Mouse (Mus musculus) neural tube, embryonic 12.5 days (tissue): ENCODE results near the gene Stard13. TPM values are rescaled to one million over a fixed set of nuclear protein-coding genes. Genes with fewer than 3 reads are reported as not detected.

ENCODE experiments used
- ATAC-seq: fragments of 200-750 bp; cut with Nextera tagmentation; 2 replicates; pipeline ENCODE4 v1.8.0; 2017; ENCODE audit warnings: low read depth, mild to moderate bottlenecking, moderate TSS enrichment, moderate library complexity; ENCODE audit not compliant: low FRiP score
- H3K27ac ChIP-seq: fragments of 300-500 bp; sonication (generic); 2 replicates; pipeline ENCODE4 v1.5.1; 2016
- H3K27me3 ChIP-seq: fragments of 300-500 bp; sonication (generic); replicated peaks from 2 replicates; pipeline ENCODE4 v1.6.1; 2016; ENCODE audit warnings: mild to moderate bottlenecking
- H3K36me3 ChIP-seq: fragments of 300-500 bp; sonication (generic); 2 replicates; pipeline ENCODE4 v1.6.1; 2016; ENCODE audit warnings: mild to moderate bottlenecking
- H3K4me1 ChIP-seq: fragments of 300-500 bp; sonication (generic); 2 replicates; pipeline ENCODE4 v1.6.1; 2016
- H3K4me2 ChIP-seq: fragments of 300-500 bp; sonication (generic); replicated peaks from 2 replicates; pipeline ENCODE4 v1.6.1; 2016; ENCODE audit warnings: mild to moderate bottlenecking
- H3K4me3 ChIP-seq: fragments of 300-500 bp; sonication (generic); 2 replicates; pipeline ENCODE4 v1.5.1; 2016
- H3K9ac ChIP-seq: fragments of 300-500 bp; sonication (generic); 2 replicates; pipeline ENCODE4 v1.6.1; 2016; ENCODE audit warnings: mild to moderate bottlenecking
- H3K9me3 ChIP-seq: fragments of 300-500 bp; sonication (generic); 2 replicates; pipeline ENCODE4 v1.6.1; 2016; ENCODE audit warnings: mild to moderate bottlenecking
- WGBS: fragments of 180-500 bp; shearing (Covaris S2); methylation state at CpG from one replicate; pipeline ENCODE4 v1.1.7; 2016; 5-methylcytosine and 5-hydroxymethylcytosine counted together
- polyA plus RNA-seq: library from polyadenylated mRNA; unstranded; fragments of >200 nt; fragmentation: Nextera tagmentation; extraction: Ambion mirVana; gene quantifications from 2 replicates; pipeline ENCODE4 v1.2.1, GENCODE M21; 2016

Gene Stard13
- polyA plus RNA-seq, 1 experiment from 2014 or later: 11.2 TPM

GRCm38 (mm10) chr5:151218689-151219115 is 14.9 kb downstream of the Stard13 start:
- 25% methylated on average over 6 of the region's 6 CpGs for WGBS
- H3K4me1 ChIP-seq: peaks cover 5% of the 10 kb centered on the region; the same call in 1 of the 2 replicates
- peak; percentile 71 for ATAC-seq
- H3K4me2 ChIP-seq: no peak overlapping the region
- no peak overlapping the region for H3K9ac ChIP-seq
- no peak overlapping the region for H3K27ac ChIP-seq
- no peaks in the 10 kb centered on the region for H3K27me3 ChIP-seq
- no peaks in the 10 kb centered on the region for H3K36me3 ChIP-seq
- H3K4me3 ChIP-seq: no peak overlapping the region
- H3K9me3 ChIP-seq: no peaks in the 10 kb centered on the region

GRCm38 (mm10) chr5:151213097-151213496 is 20.5 kb downstream of the Stard13 start:
- Histone ChIP-seq H3K36me3 (no peaks in the 10 kb centered on the region), H3K27me3 (no peaks in the 10 kb centered on the region), H3K9me3 (no peaks in the 10 kb centered on the region), H3K4me1 (no peaks in the 10 kb centered on the region), H3K9ac (no peak overlapping the region), H3K4me3 (no peak overlapping the region), H3K4me2 (no peak overlapping the region), H3K27ac (no peak overlapping the region)
- no peak for ATAC-seq
- 89% methylated on average over 3 of the region's 3 CpGs for WGBS

GRCm38 (mm10) chr5:151210869-151211268 is 22.8 kb downstream of the Stard13 start:
- no peaks in the 10 kb centered on the region for H3K9me3 ChIP-seq
- H3K27me3 ChIP-seq: no peaks in the 10 kb centered on the region
- WGBS: 92% methylated on average over 1 of the region's 1 CpGs
- H3K9ac ChIP-seq: no peak overlapping the region
- no peaks in the 10 kb centered on the region for H3K36me3 ChIP-seq
- no peak overlapping the region for H3K4me3 ChIP-seq
- ATAC-seq: no peak
- no peaks in the 10 kb centered on the region for H3K4me1 ChIP-seq
- no peak overlapping the region for H3K27ac ChIP-seq
- no peak overlapping the region for H3K4me2 ChIP-seq

GRCm38 (mm10) chr5:151210060-151210459 is 23.6 kb downstream of the Stard13 start:
- Histone ChIP-seq H3K4me1 (no peaks in the 10 kb centered on the region), H3K27ac (no peak overlapping the region), H3K9me3 (no peaks in the 10 kb centered on the region), H3K9ac (no peak overlapping the region), H3K4me3 (no peak overlapping the region), H3K27me3 (no peaks in the 10 kb centered on the region), H3K36me3 (no peaks in the 10 kb centered on the region), H3K4me2 (no peak overlapping the region)
- 86% methylated on average over 2 of the region's 2 CpGs for WGBS
- no peak for ATAC-seq

- H3K4me1 ChIP-seq: no peaks in the 10 kb centered on the region
- no peak for ATAC-seq
Measured at GRCm38 (mm10) chr5:151205017-151205416, 28.6 kb downstream of the Stard13 start.

GRCm38 (mm10) chr5:151202925-151203324 is 30.7 kb downstream of the Stard13 start:
- H3K27ac ChIP-seq: no peak overlapping the region
- H3K36me3 ChIP-seq: no peaks in the 10 kb centered on the region
- no peak for ATAC-seq
- H3K9me3 ChIP-seq: no peaks in the 10 kb centered on the region
- no peak overlapping the region for H3K4me3 ChIP-seq
- no peak overlapping the region for H3K4me2 ChIP-seq
- WGBS: 77% methylated on average over 5 of the region's 5 CpGs
- no peaks in the 10 kb centered on the region for H3K27me3 ChIP-seq
- no peaks in the 10 kb centered on the region for H3K4me1 ChIP-seq
- H3K9ac ChIP-seq: no peak overlapping the region

More at GRCm38 (mm10) chr5:151205017-151205416, 28.6 kb downstream of the Stard13 start:
- H3K9me3 ChIP-seq: no peaks in the 10 kb centered on the region
- WGBS: 92% methylated on average over 4 of the region's 4 CpGs
- no peak overlapping the region for H3K9ac ChIP-seq
- no peak overlapping the region for H3K4me2 ChIP-seq
- no peaks in the 10 kb centered on the region for H3K27me3 ChIP-seq
- H3K4me3 ChIP-seq: no peak overlapping the region
- no peaks in the 10 kb centered on the region for H3K36me3 ChIP-seq
- no peak overlapping the region for H3K27ac ChIP-seq

- H3K9me3 ChIP-seq: no peaks in the 10 kb centered on the region
- WGBS: 62% methylated on average over 3 of the region's 3 CpGs
- H3K27me3 ChIP-seq: no peaks in the 10 kb centered on the region
- H3K9ac ChIP-seq: no peak overlapping the region
- H3K36me3 ChIP-seq: no peaks in the 10 kb centered on the region
- no peak overlapping the region for H3K4me2 ChIP-seq
- no peaks in the 10 kb centered on the region for H3K4me1 ChIP-seq
- no peak overlapping the region for H3K4me3 ChIP-seq
- H3K27ac ChIP-seq: no peak overlapping the region
- ATAC-seq: no peak
Measured at GRCm38 (mm10) chr5:151201220-151201619, 32.4 kb downstream of the Stard13 start.

- Histone ChIP-seq H3K4me2 (no peak overlapping the region), H3K27ac (no peak overlapping the region), H3K9ac (no peak overlapping the region), H3K36me3 (no peaks in the 10 kb centered on the region), H3K4me1 (no peaks in the 10 kb centered on the region), H3K27me3 (no peaks in the 10 kb centered on the region), H3K4me3 (no peak overlapping the region), H3K9me3 (no peaks in the 10 kb centered on the region)
- ATAC-seq: no peak
- 84% methylated on average over 3 of the region's 3 CpGs for WGBS
Measured at GRCm38 (mm10) chr5:151199235-151199634, 34.4 kb downstream of the Stard13 start.

- ATAC-seq: no peak
- H3K9me3 ChIP-seq: no peaks in the 10 kb centered on the region
- H3K4me1 ChIP-seq: no peaks in the 10 kb centered on the region
- H3K4me2 ChIP-seq: no peak overlapping the region
- no peak overlapping the region for H3K9ac ChIP-seq
- no peak overlapping the region for H3K27ac ChIP-seq
- no peaks in the 10 kb centered on the region for H3K36me3 ChIP-seq
- H3K27me3 ChIP-seq: no peaks in the 10 kb centered on the region
- H3K4me3 ChIP-seq: no peak overlapping the region
- whole genome bisulfite sequencing: 64% methylated on average over 13 of the region's 13 CpGs
Measured at GRCm38 (mm10) chr5:151196603-151197272, 36.9 kb downstream of the Stard13 start.

- H3K4me3 ChIP-seq: no peak overlapping the region
- no peak for ATAC-seq
- no peaks in the 10 kb centered on the region; the same call in 1 of the 2 replicates for H3K4me1 ChIP-seq
- H3K9ac ChIP-seq: no peak overlapping the region
- 77% methylated on average over 3 of the region's 3 CpGs for WGBS
- no peak overlapping the region for H3K4me2 ChIP-seq
- H3K27ac ChIP-seq: no peak overlapping the region
- H3K27me3 ChIP-seq: no peaks in the 10 kb centered on the region
- H3K9me3 ChIP-seq: no peaks in the 10 kb centered on the region
- H3K36me3 ChIP-seq: no peaks in the 10 kb centered on the region
Measured at GRCm38 (mm10) chr5:151193885-151194520, 39.6 kb downstream of the Stard13 start.

GRCm38 (mm10) chr5:151192266-151192665 is 41.4 kb downstream of the Stard13 start:
- H3K36me3 ChIP-seq: no peaks in the 10 kb centered on the region
- WGBS: 79% methylated on average over 2 of the region's 2 CpGs
- no peaks in the 10 kb centered on the region for H3K27me3 ChIP-seq
- no peak overlapping the region for H3K4me3 ChIP-seq
- H3K4me2 ChIP-seq: no peak overlapping the region
- no peak overlapping the region for H3K27ac ChIP-seq
- H3K4me1 ChIP-seq: no peaks in the 10 kb centered on the region; the same call in 1 of the 2 replicates
- no peak for ATAC-seq
- H3K9me3 ChIP-seq: no peaks in the 10 kb centered on the region
- H3K9ac ChIP-seq: no peak overlapping the region

- no peaks in the 10 kb centered on the region for H3K36me3 ChIP-seq
- 80% methylated on average over 5 of the region's 5 CpGs for WGBS
- H3K27me3 ChIP-seq: no peaks in the 10 kb centered on the region
- H3K9me3 ChIP-seq: no peaks in the 10 kb centered on the region
- no peaks in the 10 kb centered on the region; the same call in 1 of the 2 replicates for H3K4me1 ChIP-seq
- H3K27ac ChIP-seq: no peak overlapping the region
- no peak for ATAC-seq
- no peak overlapping the region for H3K4me3 ChIP-seq
- H3K4me2 ChIP-seq: peak overlapping the region; percentile 74; the same call in 1 of the 2 replicates
- no peak overlapping the region for H3K9ac ChIP-seq
Measured at GRCm38 (mm10) chr5:151190764-151191163, 42.9 kb downstream of the Stard13 start.
